Mouse (Mus musculus) neural tube, embryonic 11.5 days (tissue): ENCODE results near the gene Enc1. TPM values are rescaled to one million over a fixed set of nuclear protein-coding genes. Genes with fewer than 3 reads are reported as not detected.
A peak's percentile ranks its signal among the peaks of the same experiment; 100 is the strongest.

ENCODE experiments used
- ATAC-seq: fragments of 200-750 bp; cut with Nextera tagmentation; 2 replicates; pipeline ENCODE4 v1.8.0; 2017; ENCODE audit warnings: moderate number of reproducible peaks, mild to moderate bottlenecking, moderate TSS enrichment, moderate library complexity; ENCODE audit not compliant: insufficient read depth, low FRiP score, low TSS enrichment
- DNase-seq: peaks from one replicate; pipeline ENCODE4 v3.0.0-alpha.2; 2015; ENCODE audit warnings: low spot score
- H3K27ac ChIP-seq: fragments of 300-500 bp; sonication (generic); 2 replicates; pipeline ENCODE4 v1.5.1; 2014; ENCODE audit warnings: low read depth, mild to moderate bottlenecking, low read length
- H3K27me3 ChIP-seq: fragments of 300-500 bp; sonication (generic); 2 replicates; pipeline ENCODE4 v1.6.1; 2014; ENCODE audit warnings: mild to moderate bottlenecking, low read length, mixed read lengths; ENCODE audit not compliant: control insufficient read depth, insufficient read depth
- H3K36me3 ChIP-seq: fragments of 300-500 bp; sonication (generic); 2 replicates; pipeline ENCODE4 v1.6.1; 2014; ENCODE audit warnings: mild to moderate bottlenecking, low read length, moderate library complexity, mixed read lengths; ENCODE audit not compliant: control insufficient read depth, insufficient read depth
- H3K4me1 ChIP-seq: fragments of 300-500 bp; sonication (generic); 2 replicates; pipeline ENCODE4 v1.6.1; 2014; ENCODE audit warnings: low read length, mixed read lengths; ENCODE audit not compliant: control insufficient read depth, insufficient read depth
- H3K4me2 ChIP-seq: fragments of 300-500 bp; sonication (generic); 2 replicates; pipeline ENCODE4 v1.6.1; 2014; ENCODE audit warnings: low read depth, mild to moderate bottlenecking, moderate library complexity
- H3K4me3 ChIP-seq: fragments of 300-500 bp; sonication (generic); 2 replicates; pipeline ENCODE4 v1.5.1; 2014; ENCODE audit warnings: low read depth, low read length
- H3K9ac ChIP-seq: fragments of 300-500 bp; sonication (generic); 2 replicates; pipeline ENCODE4 v1.6.1; 2014; ENCODE audit warnings: mild to moderate bottlenecking, low read length
- H3K9me3 ChIP-seq: fragments of 300-500 bp; sonication (generic); 2 replicates; pipeline ENCODE4 v1.6.1; 2016; ENCODE audit warnings: low read length; ENCODE audit not compliant: control insufficient read depth
- WGBS: fragments of 180-500 bp; shearing (Covaris S2); extraction: QIAGEN DNeasy Blood & Tissue Kit; methylation state at CpG from one replicate; pipeline ENCODE4 v1.1.7; 2014; 5-methylcytosine and 5-hydroxymethylcytosine counted together
- polyA plus RNA-seq: library from polyadenylated mRNA; unstranded; fragments of >200 nt; fragmentation: Nextera tagmentation; extraction: Ambion mirVana; gene quantifications from 2 replicates; pipeline ENCODE4 v1.2.1, GENCODE M21; 2014

Enc1 gene
- polyA plus RNA-seq, 1 experiment from 2014 or later, result 23.6 TPM

- Histone ChIP-seq H3K4me1 (no peaks in the 10 kb centered on the region), H3K36me3 (no peaks in the 10 kb centered on the region), H3K27ac (no peak overlapping the region), H3K4me3 (no peak overlapping the region), H3K9me3 (no peaks in the 10 kb centered on the region), H3K9ac (no peak overlapping the region), H3K27me3 (no peaks in the 10 kb centered on the region), H3K4me2 (no peak overlapping the region)
- ATAC-seq (no peak), DNase-seq (no peak)
- 72% methylated on average over 5 of the region's 5 CpGs for WGBS
Observed at GRCm38 (mm10) chr13:97216196-97216595, 24.7 kb upstream of the Enc1 start.

GRCm38 (mm10) chr13:97220022-97220421, 20.9 kb upstream of the Enc1 start:
- 93% methylated on average over 3 of the region's 3 CpGs for WGBS
- no peak overlapping the region for H3K27ac ChIP-seq
- no peak for ATAC-seq

DNA sequence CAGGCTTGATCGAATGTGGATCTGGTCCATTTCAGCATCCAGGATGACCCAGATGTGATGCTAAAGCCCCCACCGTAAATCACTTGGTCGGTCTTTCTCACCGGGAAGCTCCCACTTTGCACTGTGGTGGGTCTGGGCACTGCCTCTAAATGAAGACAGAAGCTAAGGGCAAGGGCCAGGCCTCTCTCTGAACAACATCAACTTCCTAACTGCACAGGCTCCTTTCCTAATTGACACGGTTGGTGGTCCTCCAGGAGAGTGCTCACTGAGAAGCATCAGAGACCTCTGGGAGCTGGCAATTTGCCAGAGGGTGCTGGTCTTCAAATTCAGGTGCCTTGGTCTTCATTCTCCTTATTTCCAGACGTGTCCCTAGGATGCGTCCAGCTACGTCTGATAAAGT, 17.0 kb upstream of the Enc1 start:
- Histone ChIP-seq H3K4me3 (no peak overlapping the region), H3K4me1 (no peaks in the 10 kb centered on the region), H3K27ac (no peak overlapping the region), H3K9ac (no peak overlapping the region), H3K36me3 (no peaks in the 10 kb centered on the region), H3K4me2 (no peak overlapping the region), H3K27me3 (no peaks in the 10 kb centered on the region), H3K9me3 (no peaks in the 10 kb centered on the region)
- DNase-seq (no peak), ATAC-seq (no peak)
- WGBS, result 78% methylated on average over 8 of the region's 8 CpGs

More at GRCm38 (mm10) chr13:97220022-97220421, 20.9 kb upstream of the Enc1 start:
- DNase-seq, result no peak
- Histone ChIP-seq H3K9me3 (no peaks in the 10 kb centered on the region), H3K9ac (no peak overlapping the region), H3K4me3 (no peak overlapping the region), H3K36me3 (no peaks in the 10 kb centered on the region), H3K4me2 (no peak overlapping the region), H3K27me3 (no peaks in the 10 kb centered on the region), H3K4me1 (no peaks in the 10 kb centered on the region)

DNA sequence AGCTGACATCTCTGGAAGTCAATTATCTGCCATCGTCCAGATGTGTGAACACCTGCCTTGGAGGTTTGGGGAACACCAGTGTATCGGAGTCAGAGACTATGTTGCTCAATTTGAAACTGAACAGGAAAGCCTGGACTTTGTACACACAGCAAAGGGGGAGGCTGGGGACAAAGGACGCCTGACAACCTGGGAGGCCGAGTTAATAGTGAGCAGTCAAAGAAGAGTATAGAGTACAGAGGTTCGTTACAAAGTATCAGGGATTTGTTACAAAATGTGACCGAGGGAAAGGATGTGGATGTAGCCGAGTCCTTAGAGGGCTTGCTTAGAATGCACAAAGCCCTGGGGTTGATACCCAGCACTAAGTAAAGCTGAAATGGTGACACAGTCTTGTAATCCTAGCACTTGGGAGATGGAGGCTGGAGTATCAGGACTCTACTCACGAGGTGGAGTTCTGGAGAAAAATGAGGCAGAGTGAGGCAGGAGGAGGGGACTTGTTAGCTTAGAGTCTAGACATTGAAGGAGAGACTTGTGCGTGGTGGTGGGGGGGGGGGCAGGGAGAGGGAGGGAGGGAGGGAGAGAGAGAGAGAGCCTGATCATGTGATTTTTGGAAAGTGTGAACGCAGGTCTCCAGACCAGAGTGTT, 16.4 kb upstream of the Enc1 start:
- Histone ChIP-seq H3K4me1 (no peaks in the 10 kb centered on the region), H3K4me3 (no peak overlapping the region), H3K9me3 (no peaks in the 10 kb centered on the region), H3K4me2 (no peak overlapping the region), H3K27me3 (no peaks in the 10 kb centered on the region), H3K27ac (no peak overlapping the region), H3K9ac (no peak overlapping the region), H3K36me3 (no peaks in the 10 kb centered on the region)
- WGBS, result 82% methylated on average over 10 of the region's 10 CpGs
- no peak for DNase-seq
- no peak for ATAC-seq

- no peak overlapping the region for H3K4me3 ChIP-seq
- DNase-seq, result no peak
- no peaks in the 10 kb centered on the region for H3K4me1 ChIP-seq
- H3K9me3 ChIP-seq, result no peaks in the 10 kb centered on the region
- H3K9ac ChIP-seq, result no peak overlapping the region
- 78% methylated on average over 17 of the region's 17 CpGs for WGBS
- H3K36me3 ChIP-seq, result no peaks in the 10 kb centered on the region
- no peak for ATAC-seq
- no peak overlapping the region for H3K27ac ChIP-seq
- H3K27me3 ChIP-seq, result no peaks in the 10 kb centered on the region
- no peak overlapping the region for H3K4me2 ChIP-seq
Observed at GRCm38 (mm10) chr13:97225130-97225529, 15.8 kb upstream of the Enc1 start.

- H3K4me3 ChIP-seq, result no peak overlapping the region
- H3K36me3 ChIP-seq, result no peaks in the 10 kb centered on the region
- H3K4me1 ChIP-seq, result no peaks in the 10 kb centered on the region
- H3K4me2 ChIP-seq, result no peak overlapping the region
- no peaks in the 10 kb centered on the region for H3K9me3 ChIP-seq
- DNase-seq, result no peak
- no peaks in the 10 kb centered on the region for H3K27me3 ChIP-seq
- no peak overlapping the region for H3K9ac ChIP-seq
- H3K27ac ChIP-seq, result no peak overlapping the region
- 84% methylated on average over 3 of the region's 3 CpGs for WGBS
- ATAC-seq, result no peak
Observed at GRCm38 (mm10) chr13:97227795-97228194, 13.1 kb upstream of the Enc1 start.

GRCm38 (mm10) chr13:97230101-97230500, 10.8 kb upstream of the Enc1 start:
- no peaks in the 10 kb centered on the region for H3K4me1 ChIP-seq
- H3K4me2 ChIP-seq, result no peak overlapping the region
- no peak overlapping the region for H3K9ac ChIP-seq
- no peak for DNase-seq
- H3K27ac ChIP-seq, result no peak overlapping the region
- H3K36me3 ChIP-seq, result no peaks in the 10 kb centered on the region
- no peak for ATAC-seq
- no peak overlapping the region for H3K4me3 ChIP-seq
- H3K27me3 ChIP-seq, result no peaks in the 10 kb centered on the region
- H3K9me3 ChIP-seq, result no peaks in the 10 kb centered on the region
- 85% methylated on average over 3 of the region's 3 CpGs for whole genome bisulfite sequencing

DNA sequence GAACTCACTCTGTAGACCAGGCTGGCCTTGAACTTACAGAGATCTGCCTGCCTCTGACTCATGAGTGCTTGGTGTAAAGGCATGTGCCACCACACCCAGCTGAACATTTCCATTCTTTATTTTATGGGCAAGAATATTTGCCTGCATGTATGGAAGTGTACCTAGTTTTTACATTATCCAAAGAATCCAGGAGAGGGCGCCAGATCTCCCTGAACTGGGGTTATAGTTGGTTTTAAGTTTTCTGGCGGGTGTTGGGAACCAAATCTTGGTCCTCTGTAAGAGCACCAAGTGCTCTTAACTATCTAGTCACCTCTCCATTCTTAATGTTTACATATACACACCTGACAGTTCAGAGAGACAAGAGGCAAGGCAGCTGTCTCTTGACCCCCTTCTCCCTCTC, 7.8 kb upstream of the Enc1 start:
- H3K9ac ChIP-seq, result no peak overlapping the region
- no peaks in the 10 kb centered on the region for H3K9me3 ChIP-seq
- H3K36me3 ChIP-seq, result no peaks in the 10 kb centered on the region
- no peak for DNase-seq
- 0 out of 2 replicates have a peak, but pooled peaks cover 2% of the 10 kb centered on the region for H3K4me1 ChIP-seq
- H3K4me2 ChIP-seq, result no peak overlapping the region
- no peaks in the 10 kb centered on the region for H3K27me3 ChIP-seq
- H3K4me3 ChIP-seq, result no peak overlapping the region
- WGBS, result 76% methylated on average over 2 of the region's 2 CpGs
- no peak for ATAC-seq
- H3K27ac ChIP-seq, result no peak overlapping the region

DNA sequence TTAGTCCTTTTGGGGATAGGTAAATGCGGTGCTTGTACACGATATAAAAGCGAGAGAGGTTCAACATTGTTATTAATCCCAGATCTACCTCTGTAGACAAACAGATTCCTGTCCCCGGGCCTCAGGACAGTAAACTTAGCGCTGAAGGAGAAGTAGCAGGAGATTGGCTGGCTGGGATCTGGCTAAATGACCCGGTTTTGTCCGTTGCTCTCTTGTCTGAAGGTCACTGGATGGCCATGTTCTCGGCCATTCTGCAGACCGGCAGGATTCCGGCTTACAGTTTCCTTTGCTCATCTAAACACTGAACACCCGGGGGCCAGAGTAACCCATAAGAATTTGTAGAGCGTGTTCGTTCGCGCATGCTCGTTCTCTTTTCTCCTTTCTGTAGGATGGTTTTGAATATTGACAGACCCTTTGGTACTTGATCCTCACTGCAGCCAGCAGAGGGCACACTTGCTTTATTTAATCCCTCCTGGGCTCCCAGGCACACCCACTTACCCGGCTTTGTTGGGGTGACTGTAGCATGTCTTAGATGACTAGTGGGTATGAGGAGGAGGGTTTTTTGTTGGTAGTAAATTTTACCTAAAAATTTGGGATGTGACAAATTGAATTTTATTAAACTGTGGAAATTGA, 6.0 kb upstream of the Enc1 start:
- H3K9me3 ChIP-seq, result no peaks in the 10 kb centered on the region
- DNase-seq (peak; percentile 88), ATAC-seq (0 out of 2 replicates have a peak, but pooled peaks have one; percentile 53)
- 0 out of 2 replicates have a peak, but pooled peaks cover 2% of the 10 kb centered on the region for H3K4me1 ChIP-seq
- no peak overlapping the region for H3K27ac ChIP-seq
- WGBS, result 19% methylated on average over 17 of the region's 17 CpGs
- no peaks in the 10 kb centered on the region for H3K27me3 ChIP-seq
- peak overlapping the region; percentile 44; the same call in 1 of the 2 replicates for H3K9ac ChIP-seq
- H3K4me2 ChIP-seq, result peak overlapping the region; percentile 41
- no peaks in the 10 kb centered on the region for H3K36me3 ChIP-seq
- peak overlapping the region; percentile 24 for H3K4me3 ChIP-seq
